Mouse (Mus musculus) midbrain, postnatal 0 days (tissue): Measurements from ENCODE around the gene Map3k6. TPM values are rescaled to one million over a fixed set of nuclear protein-coding genes. Genes with fewer than 3 reads are reported as not detected.
A peak's percentile ranks its signal among the peaks of the same experiment; 100 is the strongest.

Source experiments
- ATAC-seq: fragments of 200-750 bp; cut with Nextera tagmentation; 2 replicates; pipeline ENCODE4 v1.8.0; 2017; ENCODE audit warnings: moderate number of reproducible peaks, mild to moderate bottlenecking, moderate TSS enrichment, moderate library complexity; ENCODE audit not compliant: low FRiP score
- DNase-seq: peaks from one replicate; pipeline ENCODE4 v3.0.0-alpha.2; 2015; ENCODE audit warnings: low spot score
- H3K27ac ChIP-seq: fragments of 300-500 bp; sonication (generic); 2 replicates; pipeline ENCODE4 v1.5.1; 2014; ENCODE audit warnings: low read depth, mild to moderate bottlenecking, low read length, mixed read lengths
- H3K27me3 ChIP-seq: fragments of 300-500 bp; sonication (generic); 2 replicates; pipeline ENCODE4 v1.6.1; 2014; ENCODE audit warnings: low read length, control low read depth, mixed read lengths; ENCODE audit not compliant: insufficient read depth
- H3K36me3 ChIP-seq: fragments of 300-500 bp; sonication (generic); 2 replicates; pipeline ENCODE4 v1.6.1; 2014; ENCODE audit warnings: low read length, control low read depth, mixed read lengths; ENCODE audit not compliant: insufficient read depth
- H3K4me1 ChIP-seq: fragments of 300-500 bp; sonication (generic); 2 replicates; pipeline ENCODE4 v1.6.1; 2014; ENCODE audit warnings: mild to moderate bottlenecking, control low read depth, antibody characterized with exemption, low read length, mixed read lengths; ENCODE audit not compliant: insufficient read depth
- H3K4me2 ChIP-seq: fragments of 300-500 bp; sonication (generic); 2 replicates; pipeline ENCODE4 v1.6.1; 2014; ENCODE audit warnings: low read depth, mild to moderate bottlenecking, low read length, mixed read lengths; ENCODE audit not compliant: poor library complexity, severe bottlenecking
- H3K4me3 ChIP-seq: fragments of 300-500 bp; sonication (generic); 2 replicates; pipeline ENCODE4 v1.5.1; 2014; ENCODE audit warnings: low read depth, mild to moderate bottlenecking, low read length, moderate library complexity
- H3K9ac ChIP-seq: fragments of 300-500 bp; sonication (generic); replicated peaks from 2 replicates; pipeline ENCODE4 v1.6.1; 2014; ENCODE audit warnings: mild to moderate bottlenecking, low read length, moderate library complexity, mixed read lengths; ENCODE audit not compliant: poor library complexity, severe bottlenecking
- H3K9me3 ChIP-seq: fragments of 300-500 bp; sonication (generic); 2 replicates; pipeline ENCODE4 v1.6.1; 2016; ENCODE audit warnings: low read length, control low read depth
- CTCF ChIP-seq: IDR thresholded peaks from 2 replicates; pipeline ENCODE4 v1.5.1; 2016; ENCODE audit warnings: antibody characterized with exemption, mild to moderate bottlenecking
- WGBS: fragments of 180-500 bp; shearing (Covaris S2); extraction: QIAGEN DNeasy Blood & Tissue Kit; methylation state at CpG from one replicate; pipeline ENCODE4 v1.1.7; 2014; 5-methylcytosine and 5-hydroxymethylcytosine counted together
- polyA plus RNA-seq: library from polyadenylated mRNA; unstranded; fragments of >200 nt; fragmentation: Nextera tagmentation; extraction: Ambion mirVana; gene quantifications from 2 replicates; pipeline ENCODE4 v1.2.1, GENCODE M21; 2015
- total RNA-seq: library from RNA; depleted of rRNA; stranded (reverse); fragments of >200 nt; gene quantifications from 2 replicates; pipeline ENCODE4 v1.2.3, GENCODE M21; 2014

Map3k6 gene
- total and polyA plus RNA-seq, 2 experiments from 2014 or later = 4.1 to 7.6 TPM

DNA sequence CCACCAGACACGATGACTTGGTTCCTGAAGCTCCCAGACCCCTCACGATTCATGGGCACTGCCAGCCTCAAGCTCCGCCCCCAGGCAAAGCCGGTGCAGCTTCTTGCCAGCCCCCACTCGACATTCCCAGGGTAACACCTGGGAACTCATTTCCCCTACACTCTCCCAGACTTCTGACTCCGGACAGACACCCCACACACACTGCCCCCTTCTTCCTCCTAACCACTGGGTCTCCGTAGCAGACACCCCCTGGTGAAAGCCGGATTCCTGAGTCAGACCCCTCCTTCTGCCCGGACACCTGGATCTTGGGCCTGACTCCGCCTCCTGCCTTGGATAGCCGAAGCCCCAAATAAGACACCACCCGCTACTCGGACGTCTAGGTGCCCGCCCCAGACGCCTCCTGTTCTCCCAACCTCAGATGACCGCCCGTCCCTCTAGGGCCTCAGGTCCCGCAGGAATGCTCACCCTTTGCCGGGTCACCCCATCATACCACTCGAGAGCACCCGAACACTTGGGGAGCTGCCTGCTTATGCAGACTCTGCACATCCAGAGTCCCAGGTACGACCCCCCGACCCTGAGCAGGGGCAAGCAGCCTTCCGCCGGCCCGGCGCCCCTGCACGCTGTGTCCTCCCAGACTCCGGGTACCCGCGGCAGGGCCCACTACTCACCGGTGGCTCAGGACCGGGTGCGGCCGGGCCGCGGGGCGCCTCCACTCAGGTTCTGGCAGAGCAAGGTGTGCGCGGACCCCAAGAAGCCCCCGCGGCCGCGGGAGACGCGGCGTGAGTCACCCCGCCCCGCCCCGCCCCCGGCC is 28.7 kb upstream of the Map3k6 start, which contains the start of the genes Cd164l2 and Gpr3:
Cd164l2 (plus strand) TSS at position 381 of the 811 bp plus-strand sequence.
Gpr3 (minus strand) TSS at position 786 of the 811 bp plus-strand sequence.
- H3K27ac ChIP-seq = no peak within 1 kb of the TSS
- DNase-seq (no peak), ATAC-seq (peak; percentile 52)

DNA sequence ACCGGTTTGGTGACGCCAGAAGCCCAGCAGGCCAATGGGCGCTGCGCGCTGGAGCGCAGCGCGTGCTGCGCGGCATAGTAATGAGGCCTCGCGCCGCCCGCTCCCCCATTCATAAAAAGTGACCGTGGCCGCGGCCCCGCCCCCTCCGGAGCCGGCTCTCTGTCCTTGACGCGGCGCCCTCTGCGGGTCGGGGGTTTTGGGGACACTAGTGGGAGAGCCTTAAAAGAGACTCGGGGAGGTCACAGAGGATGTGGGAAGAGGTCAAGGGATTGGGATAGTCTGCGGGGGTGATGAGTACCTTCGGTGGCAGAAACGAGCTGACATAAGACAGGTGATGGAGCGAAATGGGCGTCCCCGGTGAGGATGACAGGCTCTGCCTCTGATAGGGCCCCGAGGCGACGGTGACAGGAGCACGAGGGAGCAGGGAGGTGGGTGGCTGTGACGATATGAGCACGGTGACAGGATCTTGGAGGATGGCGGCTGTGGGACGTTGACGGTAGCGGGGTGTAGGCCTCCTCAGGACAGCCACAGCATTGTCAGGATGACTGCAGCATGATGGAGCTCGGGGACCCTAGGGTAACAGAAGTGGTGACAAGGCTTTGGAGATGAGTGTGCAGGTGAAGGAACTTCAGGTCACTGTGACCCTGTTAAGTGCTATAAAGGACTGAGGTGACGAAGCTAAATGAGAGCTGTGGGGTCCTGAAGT is 27.9 kb upstream of the Map3k6 start:
- H3K4me1 ChIP-seq = peaks cover 11% of the 10 kb centered on the region; the same call in 1 of the 2 replicates
- no peak overlapping the region for H3K27ac ChIP-seq
- H3K4me3 ChIP-seq = peak overlapping the region; percentile 74
- peak overlapping the region; percentile 76 for H3K9ac ChIP-seq
- peak; percentile 83 for ATAC-seq
- H3K27me3 ChIP-seq = no peaks in the 10 kb centered on the region; the same call in 1 of the 2 replicates
- TF ChIP-seq CTCF = peak; percentile 53
- peak; percentile 92 for DNase-seq
- peak overlapping the region; percentile 96 for H3K4me2 ChIP-seq
- H3K9me3 ChIP-seq = no peaks in the 10 kb centered on the region
- 1% methylated on average over 44 of the region's 44 CpGs for WGBS
- H3K36me3 ChIP-seq = no peaks in the 10 kb centered on the region

More for the DNA sequence above, 28.7 kb upstream of the Map3k6 start, which contains the start of the genes Cd164l2 and Gpr3:
- Histone ChIP-seq H3K4me3 (peak within 1 kb of the TSS; percentile 74), H3K4me2 (peak within 1 kb of the TSS; percentile 96), H3K27me3 (no peaks in the 10 kb centered on the region; the same call in 1 of the 2 replicates), H3K36me3 (no peaks in the 10 kb centered on the region), H3K9ac (peak within 1 kb of the TSS; percentile 76), H3K9me3 (no peaks in the 10 kb centered on the region), H3K4me1 (peaks cover 11% of the 10 kb centered on the region; the same call in 1 of the 2 replicates)
- 2% methylated on average over 47 of the region's 52 CpGs for WGBS
- TF ChIP-seq CTCF = no peak

DNA sequence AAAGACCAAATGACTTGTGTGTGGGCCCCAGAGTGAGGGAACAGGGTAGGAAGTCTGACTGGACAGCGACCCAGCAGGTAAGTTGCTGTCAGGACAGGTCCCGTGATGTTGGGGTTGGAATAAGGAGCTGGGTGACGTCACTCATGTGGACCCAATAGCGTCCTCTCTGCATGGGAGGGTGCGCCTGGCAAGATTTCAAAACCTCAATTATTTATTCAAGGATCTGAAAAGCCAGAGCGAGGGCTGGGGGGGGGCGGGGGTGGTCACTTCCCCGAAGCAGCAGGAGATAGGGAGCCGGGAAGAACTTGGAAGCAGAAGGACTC is 27.4 kb upstream of the Map3k6 start:
- Histone ChIP-seq H3K9ac (peak overlapping the region; percentile 76), H3K4me1 (peaks cover 11% of the 10 kb centered on the region; the same call in 1 of the 2 replicates), H3K9me3 (no peaks in the 10 kb centered on the region), H3K27me3 (no peaks in the 10 kb centered on the region; the same call in 1 of the 2 replicates), H3K4me3 (peak overlapping the region; percentile 74), H3K36me3 (no peaks in the 10 kb centered on the region), H3K27ac (no peak overlapping the region), H3K4me2 (peak overlapping the region; percentile 96)
- TF ChIP-seq CTCF = peak; percentile 45
- ATAC-seq (peak; percentile 45; the same call in 1 of the 2 replicates), DNase-seq (peak; percentile 78)
- 0% methylated on average over 9 of the region's 9 CpGs for WGBS

DNA sequence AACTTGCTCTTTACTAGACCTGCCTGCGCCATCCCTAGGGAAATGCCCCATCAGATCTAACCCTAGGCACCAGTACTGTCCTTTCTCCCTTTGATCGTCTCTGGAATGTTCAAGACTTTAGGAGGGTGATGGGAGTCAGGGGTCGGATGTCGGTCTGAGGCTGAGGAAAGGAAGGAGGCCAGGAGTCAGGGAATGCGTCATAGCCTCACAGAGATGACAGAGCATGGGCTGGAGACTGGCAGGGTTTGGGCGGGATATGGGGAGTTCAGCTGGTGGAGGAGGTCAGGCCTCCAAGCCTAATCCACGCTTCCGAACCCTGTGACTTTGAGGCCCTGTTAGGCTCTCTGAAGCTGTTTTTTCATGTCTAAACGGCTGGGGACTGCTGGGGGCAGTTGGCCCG is 27.0 kb upstream of the Map3k6 start:
- Histone ChIP-seq H3K9me3 (no peaks in the 10 kb centered on the region), H3K36me3 (no peaks in the 10 kb centered on the region), H3K4me2 (peak overlapping the region; percentile 96), H3K27me3 (no peaks in the 10 kb centered on the region; the same call in 1 of the 2 replicates), H3K27ac (no peak overlapping the region), H3K4me1 (peaks cover 11% of the 10 kb centered on the region; the same call in 1 of the 2 replicates), H3K4me3 (peak overlapping the region; percentile 74; the same call in 1 of the 2 replicates), H3K9ac (0 out of 2 replicates have a peak overlapping the region, but pooled peaks have one; percentile 76)
- ATAC-seq (no peak), DNase-seq (no peak)
- WGBS = 15% methylated on average over 10 of the region's 10 CpGs
- no peak for TF ChIP-seq CTCF

DNA sequence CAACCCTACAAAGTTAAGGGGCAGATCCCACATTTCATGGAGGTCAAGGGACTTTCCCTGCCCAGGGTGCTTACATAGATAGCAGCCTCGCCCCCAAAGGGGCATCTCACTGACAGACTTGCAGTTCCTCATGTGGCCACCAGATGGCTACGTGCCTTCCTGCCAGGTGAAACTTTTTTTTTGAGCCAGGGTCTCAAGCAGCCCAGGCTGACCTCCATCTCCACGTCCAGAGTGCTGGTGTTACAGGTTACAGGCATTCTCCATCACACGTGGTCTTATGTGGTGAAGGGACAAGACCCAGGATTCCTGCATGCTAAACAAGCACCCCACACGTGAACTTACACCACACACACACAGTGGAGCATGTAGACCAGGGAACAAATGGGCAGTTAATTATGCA is 23.0 kb upstream of the Map3k6 start:
- no peak overlapping the region for H3K4me3 ChIP-seq
- peaks cover 4% of the 10 kb centered on the region; the same call in 1 of the 2 replicates for H3K27me3 ChIP-seq
- H3K9ac ChIP-seq = no peak overlapping the region
- peaks cover 8% of the 10 kb centered on the region; the same call in 1 of the 2 replicates for H3K4me1 ChIP-seq
- DNase-seq = peak; percentile 77
- ATAC-seq = no peak
- no peak overlapping the region for H3K4me2 ChIP-seq
- TF ChIP-seq CTCF = peak; percentile 94
- WGBS = 0% methylated on average over 5 of the region's 5 CpGs
- no peaks in the 10 kb centered on the region for H3K36me3 ChIP-seq
- no peaks in the 10 kb centered on the region for H3K9me3 ChIP-seq
- H3K27ac ChIP-seq = no peak overlapping the region
